Mouse (Mus musculus) cerebellum, adult 2 months (tissue): ENCODE measurements around the gene Tarbp1. TPM values are rescaled to one million over a fixed set of nuclear protein-coding genes. Genes with fewer than 3 reads are reported as not detected.

Source experiments
- DNase-seq, 2 experiments: peaks; one replicate each; pipeline ENCODE4 v3.0.0; 2021
- H3K27ac ChIP-seq: fragments of 200-500 bp; 2 replicates; pipeline ENCODE4 v1.5.1; 2012; ENCODE audit warnings: low read length, control low read depth, inconsistent platforms; ENCODE audit not compliant: insufficient read depth
- H3K27me3 ChIP-seq: fragments of 200-500 bp; 2 replicates; pipeline ENCODE4 v1.6.1; 2012; ENCODE audit warnings: inconsistent platforms, mild to moderate bottlenecking, low read length, moderate library complexity; ENCODE audit not compliant: control insufficient read depth, insufficient read depth
- H3K4me1 ChIP-seq: fragments of 200-500 bp; 2 replicates; pipeline ENCODE4 v1.6.1; 2011; ENCODE audit warnings: low read length; ENCODE audit not compliant: control insufficient read depth, insufficient read depth
- H3K4me3 ChIP-seq: fragments of 200-500 bp; replicated peaks from 2 replicates; pipeline ENCODE3; 2011; ENCODE audit warnings: mild to moderate bottlenecking, low read depth, low read length, control low read depth; ENCODE audit not compliant: insufficient read depth
- CTCF ChIP-seq: fragments of 200-500 bp; IDR thresholded peaks from 2 replicates; pipeline ENCODE4 v1.5.1; 2011; ENCODE audit warnings: low read depth, mild to moderate bottlenecking, control low read depth, low read length, moderate library complexity, borderline replicate concordance; ENCODE audit not compliant: insufficient read depth
- POLR2A ChIP-seq: fragments of 200-500 bp; IDR thresholded peaks from 2 replicates; pipeline ENCODE4 v1.6.1; 2011; ENCODE audit warnings: low read length, control low read depth, borderline replicate concordance; ENCODE audit not compliant: insufficient read depth
- WGBS: fragments of 180-500 bp; shearing (Covaris S2); methylation state at CpG from one replicate; pipeline ENCODE4 v1.1.7; 2018; 5-methylcytosine and 5-hydroxymethylcytosine counted together
- polyA plus RNA-seq: library from polyadenylated mRNA; depleted of rRNA; stranded (reverse); fragments of >200 nt; gene quantifications from 2 replicates; pipeline ENCODE4 v1.2.3, GENCODE M21; 2012; rRNA removed

The Tarbp1 gene
- 7.1 and 8.2 TPM in 2 replicates for polyA plus RNA-seq

GRCm38 (mm10) chr8:126474299-126475187, at the start of gene Tarbp1:
Gene Tarbp1 (minus strand): TSS chr8:126475065.
- TF ChIP-seq POLR2A (peak; percentile 83), CTCF (no peak)
- Histone ChIP-seq H3K27ac (peak within 1 kb of the TSS; percentile 88), H3K4me1 (no peaks in the 10 kb centered on the region), H3K27me3 (no peaks in the 10 kb centered on the region), H3K4me3 (peak within 1 kb of the TSS; percentile 76)
- DNase-seq, result peak; percentile 95 to 97
- WGBS, result under 1% methylated on average over 124 of the region's 124 CpGs

GRCm38 (mm10) chr8:126524233-126524985, 49.5 kb upstream of the Tarbp1 start:
- WGBS, result 41% methylated on average over 18 of the region's 18 CpGs
- Histone ChIP-seq H3K27me3 (no peaks in the 10 kb centered on the region), H3K27ac (no peak overlapping the region), H3K4me1 (peaks cover 10% of the 10 kb centered on the region), H3K4me3 (no peak overlapping the region)
- peak; percentile 59 to 65 for DNase-seq
- TF ChIP-seq CTCF, result no peak
- TF ChIP-seq POLR2A, result no peak

DNA sequence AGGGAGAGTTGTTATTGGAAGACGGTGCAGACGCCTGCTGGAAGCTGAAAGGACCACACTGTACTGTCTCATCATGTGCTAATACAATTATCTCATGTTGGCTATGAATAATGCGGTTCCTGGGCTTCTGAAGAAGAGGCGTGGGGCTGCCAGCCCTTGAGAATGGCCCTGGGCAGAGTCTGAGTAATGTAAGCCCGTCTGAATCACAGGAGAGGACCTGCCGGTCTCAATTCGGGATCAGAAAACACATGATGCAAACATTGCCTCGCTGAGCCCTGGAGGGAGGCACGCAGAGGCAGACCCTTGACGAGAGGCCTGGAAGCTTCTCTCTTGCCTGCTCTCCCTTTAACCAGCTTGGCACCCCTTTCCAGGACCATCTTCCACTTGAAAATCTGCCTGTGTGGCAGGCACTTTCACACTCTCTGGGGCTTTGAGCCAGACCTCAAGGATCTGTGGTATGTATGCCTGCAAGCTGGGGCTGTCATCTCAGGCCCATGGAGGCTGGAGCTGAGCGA, 48.3 kb upstream of the Tarbp1 start:
- TF ChIP-seq CTCF, result no peak
- TF ChIP-seq POLR2A, result no peak
- DNase-seq, result no peak
- Histone ChIP-seq H3K4me1 (peaks cover 10% of the 10 kb centered on the region; the same call in 1 of the 2 replicates), H3K27ac (no peak overlapping the region), H3K4me3 (no peak overlapping the region), H3K27me3 (no peaks in the 10 kb centered on the region)
- 73% methylated on average over 11 of the region's 11 CpGs for WGBS

DNA sequence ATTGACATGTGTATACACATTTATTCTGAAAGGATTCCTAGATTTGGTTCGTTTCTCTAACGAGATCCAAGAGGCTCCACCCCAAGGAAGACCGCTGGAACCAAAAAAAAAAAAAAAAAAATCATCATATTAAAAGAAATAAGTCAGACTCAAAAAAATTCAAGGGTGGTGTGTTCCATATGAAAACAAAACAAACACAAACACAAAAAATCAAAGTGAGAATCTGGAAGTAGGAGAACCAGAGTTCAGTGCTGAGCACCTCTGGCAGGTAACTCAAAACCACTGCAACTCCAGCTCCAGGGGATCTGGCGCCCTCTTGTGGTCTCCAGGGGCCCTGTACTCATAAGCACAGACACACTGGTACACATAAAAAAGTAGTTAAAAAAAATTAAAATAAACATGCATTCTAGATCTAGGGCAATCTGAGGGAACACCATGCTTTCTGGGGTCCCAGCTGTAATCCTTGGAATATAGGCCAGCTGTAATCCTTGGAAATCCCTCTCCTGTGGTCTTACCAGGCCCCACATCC, 44.6 kb upstream of the Tarbp1 start:
- H3K4me1 ChIP-seq, result peaks cover 4% of the 10 kb centered on the region; the same call in 1 of the 2 replicates
- 91% methylated on average over 4 of the region's 4 CpGs for WGBS
- no peaks in the 10 kb centered on the region for H3K27me3 ChIP-seq
- H3K4me3 ChIP-seq, result no peak overlapping the region
- no peak overlapping the region for H3K27ac ChIP-seq
- no peak for DNase-seq
- TF ChIP-seq CTCF, result peak; percentile 5; the same call in 1 of the 2 replicates
- TF ChIP-seq POLR2A, result no peak

DNA sequence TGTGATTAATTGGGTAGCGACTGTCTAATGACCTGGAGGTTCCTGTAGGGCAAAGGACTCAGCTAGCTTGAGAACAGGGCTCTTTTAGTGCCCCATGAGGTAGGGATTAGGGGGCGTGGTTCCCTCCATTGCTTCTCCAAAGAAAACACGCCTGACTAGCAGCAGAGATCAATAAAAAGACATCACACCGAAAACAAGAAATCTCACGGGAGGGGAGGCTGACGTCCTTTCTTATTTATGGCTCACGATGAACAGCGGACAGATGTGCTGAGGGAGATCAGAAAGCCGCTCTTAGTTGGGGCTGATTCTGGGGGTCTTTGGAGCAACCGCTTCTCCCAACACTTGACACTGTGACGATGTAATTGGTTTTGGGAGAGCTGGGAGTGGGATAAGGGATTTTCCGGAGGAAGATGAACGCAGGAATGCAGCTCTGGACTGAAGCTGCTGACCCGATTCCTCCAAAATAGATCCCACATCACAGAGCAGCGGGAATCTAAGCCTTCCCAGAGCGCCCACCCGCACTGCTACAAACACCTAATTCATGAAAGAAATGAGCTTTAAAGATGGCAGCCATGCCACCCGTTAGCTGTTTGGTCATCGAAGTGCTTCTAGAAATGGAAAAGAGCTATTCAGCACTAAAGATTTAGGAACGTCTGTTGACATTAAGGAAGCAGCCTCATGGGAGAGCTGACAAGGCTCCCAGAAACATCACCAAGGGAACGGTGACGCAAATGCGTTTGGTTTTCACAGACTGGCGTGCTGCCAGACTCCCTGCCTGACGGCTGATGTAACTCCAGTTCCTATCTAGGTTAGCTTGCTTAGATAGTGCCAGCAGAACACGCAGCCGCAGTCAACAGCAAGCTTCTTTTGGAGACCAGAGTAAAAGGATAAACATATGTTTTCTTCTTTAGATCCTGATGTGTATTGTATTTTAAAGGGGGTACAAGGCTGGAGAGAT, 42.0 kb upstream of the Tarbp1 start:
- Histone ChIP-seq H3K4me3 (peak overlapping the region; percentile 39), H3K27me3 (no peaks in the 10 kb centered on the region), H3K4me1 (peaks cover 4% of the 10 kb centered on the region; the same call in 1 of the 2 replicates), H3K27ac (peak overlapping the region; percentile 93)
- peak; percentile 98 to 99 for DNase-seq
- WGBS, result 8% methylated on average over 27 of the region's 27 CpGs
- peak; percentile 49; the same call in 1 of the 2 replicates for TF ChIP-seq POLR2A
- TF ChIP-seq CTCF, result no peak

DNA sequence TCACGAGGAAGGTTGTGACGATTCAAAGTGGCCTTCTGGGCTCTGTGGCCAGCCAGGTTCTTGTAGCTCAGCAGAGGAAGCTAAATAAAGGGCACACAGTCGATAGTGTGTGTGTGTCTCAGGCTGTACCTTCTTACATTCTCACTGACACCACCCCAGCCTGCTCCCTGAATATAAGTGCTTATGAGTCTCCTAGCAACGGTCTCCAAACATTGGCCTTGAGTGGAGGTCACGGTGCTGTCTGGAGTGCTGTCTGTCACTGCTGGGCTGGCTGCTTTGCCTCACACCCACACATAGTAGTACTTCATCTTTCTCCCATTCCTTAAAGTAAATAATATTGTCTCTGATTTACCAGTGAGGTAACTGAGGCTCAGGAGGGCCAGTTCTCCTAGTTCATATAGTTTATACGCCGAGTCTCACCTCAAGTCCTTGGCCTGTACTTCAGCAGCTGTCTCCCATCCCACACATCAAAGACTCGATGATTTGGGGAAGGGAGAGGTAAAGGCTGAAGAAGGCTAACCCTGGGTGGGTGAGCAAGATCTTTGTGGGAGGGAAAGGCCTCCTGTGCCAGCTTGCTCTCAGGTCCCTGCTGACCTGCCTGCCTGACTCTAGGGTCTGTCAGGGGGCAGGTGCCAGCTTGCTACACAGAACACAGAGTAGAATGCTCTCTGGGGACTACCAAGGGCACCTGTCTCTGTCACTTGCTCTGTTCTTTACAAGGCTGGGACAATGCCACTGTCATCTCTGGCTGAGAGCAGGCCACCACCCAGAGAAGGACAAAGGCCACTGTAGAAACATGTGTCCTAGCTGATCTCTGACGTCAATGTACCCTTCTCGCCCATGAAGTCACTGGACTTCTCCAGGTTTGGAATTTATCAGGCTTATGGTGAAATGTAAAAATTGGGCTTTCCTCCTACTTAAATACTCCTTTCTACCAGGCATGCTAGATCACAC, 39.4 kb upstream of the Tarbp1 start:
- no peak for DNase-seq
- H3K4me3 ChIP-seq, result no peak overlapping the region
- H3K27me3 ChIP-seq, result no peaks in the 10 kb centered on the region
- WGBS, result 68% methylated on average over 10 of the region's 10 CpGs
- peaks cover 4% of the 10 kb centered on the region; the same call in 1 of the 2 replicates for H3K4me1 ChIP-seq
- H3K27ac ChIP-seq, result no peak overlapping the region
- TF ChIP-seq POLR2A (no peak), CTCF (no peak)
